Mouse (Mus musculus): ENCODE results near the gene Lsm14b. TPM values are rescaled to one million over a fixed set of nuclear protein-coding genes. Genes with fewer than 3 reads are reported as not detected.

Lsm14b gene
- total RNA-seq (2023) = 10 to 100 TPM; 17.8 to 17.9 TPM

DNA sequence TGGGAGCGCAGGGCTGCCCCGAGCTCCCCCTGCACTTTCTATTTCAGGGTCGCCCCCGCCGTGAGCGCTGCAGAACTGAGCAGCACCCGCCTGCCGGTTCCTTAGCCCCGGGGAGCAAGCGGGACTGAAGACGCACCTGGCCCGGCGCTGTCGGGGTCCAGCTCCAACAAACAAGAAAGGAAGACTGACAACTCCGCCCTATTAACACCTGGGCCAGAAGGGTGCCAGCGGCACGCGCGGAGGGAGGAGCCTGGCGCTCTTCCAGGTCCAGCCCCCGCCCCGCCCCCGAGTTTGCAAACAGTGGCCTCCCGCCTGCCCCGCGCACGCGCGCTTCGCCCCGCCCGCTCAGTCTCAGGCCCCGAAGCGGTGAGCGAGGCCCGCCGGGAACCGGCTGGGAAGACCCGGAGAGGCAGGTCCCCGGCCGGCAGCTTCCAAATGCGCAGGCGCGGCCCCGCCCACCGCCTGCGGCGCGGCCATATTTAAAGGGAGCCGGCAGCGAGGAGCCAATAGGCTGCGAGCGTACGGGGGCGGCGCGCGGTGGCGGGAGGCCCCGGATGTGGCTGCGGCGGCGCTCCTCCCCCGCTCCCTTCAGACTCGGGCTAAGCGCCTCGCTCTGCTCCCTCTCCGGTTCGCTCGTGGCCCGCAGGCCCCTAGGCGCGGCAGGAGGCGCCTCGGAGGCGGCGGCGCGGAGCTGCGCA lies at the start of gene Lsm14b:
Gene Lsm14b, plus strand, starts transcription at position 587 of the 698 bp plus-strand sequence.

DNA sequence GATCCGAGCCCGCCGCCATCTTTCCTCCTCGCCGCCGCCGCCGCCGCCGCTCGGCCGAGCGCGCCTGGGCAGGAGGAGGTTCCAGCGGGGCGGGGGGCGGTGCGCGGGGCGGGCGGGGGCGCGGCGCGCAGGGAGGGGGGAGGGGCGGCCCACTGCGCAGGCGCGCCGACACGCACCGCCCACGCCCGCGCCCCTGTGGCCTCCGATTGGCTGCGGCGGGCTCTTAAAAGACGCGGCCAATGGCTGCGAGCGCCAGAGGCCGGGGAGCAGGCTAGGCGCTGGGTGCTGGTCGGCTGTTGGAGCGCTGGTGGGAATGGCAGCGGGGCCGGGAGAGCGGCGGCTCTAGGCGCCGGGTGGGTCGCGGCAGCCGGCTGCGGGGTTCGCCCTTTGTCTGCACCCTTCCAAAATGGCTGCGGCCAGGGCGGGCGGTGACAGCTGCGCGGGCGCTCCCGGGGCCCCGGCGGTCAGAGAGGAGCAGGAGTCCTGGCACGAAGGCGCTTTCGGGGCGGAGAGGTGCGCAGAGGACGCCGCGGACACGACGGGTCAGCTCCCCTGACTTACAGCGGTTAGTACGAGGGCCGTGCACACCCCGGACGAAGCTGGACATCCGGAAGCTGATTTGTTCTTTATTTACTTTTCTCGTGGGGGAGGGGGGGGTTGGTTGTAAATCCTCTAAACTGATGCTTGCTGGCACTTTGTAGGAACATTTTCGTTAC lies 48.0 kb upstream of the Lsm14b start, which contains the start of gene Taf4:
Gene Taf4, minus strand, starts transcription at position 19 of the 716 bp plus-strand sequence.

DNA sequence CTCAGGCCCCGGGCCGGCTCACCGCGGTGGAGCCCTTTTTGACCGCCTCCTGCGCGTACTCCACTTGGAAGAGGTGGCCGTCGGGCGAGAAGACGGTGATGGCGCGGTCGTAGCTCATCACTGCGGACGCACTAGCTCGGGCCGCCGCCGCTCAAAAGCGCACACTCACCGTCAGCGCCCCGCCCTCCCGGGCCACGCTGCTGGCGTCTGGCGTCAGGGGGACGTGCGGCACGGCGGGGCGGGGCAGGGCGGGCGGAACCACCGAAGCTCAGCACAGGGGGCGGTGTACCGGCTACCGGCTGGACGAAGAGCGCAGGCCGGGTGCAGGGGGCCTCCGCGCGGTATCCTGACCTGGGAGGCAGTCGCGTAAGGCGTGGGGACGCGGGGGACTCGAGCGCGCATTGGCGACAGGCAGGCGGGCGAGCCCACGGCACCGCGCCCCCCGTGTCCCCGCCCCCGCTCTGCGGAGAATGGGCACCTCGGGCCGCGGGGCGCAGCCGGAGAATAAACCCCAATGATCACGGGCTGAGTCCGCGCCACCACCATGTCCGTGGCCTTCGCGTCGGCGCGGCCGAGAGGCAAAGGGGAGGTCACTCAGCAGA lies 17.6 kb downstream of the Lsm14b start, which contains the start of the genes Psma7 and Ss18l1:
Gene Psma7, minus strand, starts transcription at position 178 of the 602 bp plus-strand sequence.
Gene Ss18l1, plus strand, starts transcription at position 254 of the 602 bp plus-strand sequence.

DNA sequence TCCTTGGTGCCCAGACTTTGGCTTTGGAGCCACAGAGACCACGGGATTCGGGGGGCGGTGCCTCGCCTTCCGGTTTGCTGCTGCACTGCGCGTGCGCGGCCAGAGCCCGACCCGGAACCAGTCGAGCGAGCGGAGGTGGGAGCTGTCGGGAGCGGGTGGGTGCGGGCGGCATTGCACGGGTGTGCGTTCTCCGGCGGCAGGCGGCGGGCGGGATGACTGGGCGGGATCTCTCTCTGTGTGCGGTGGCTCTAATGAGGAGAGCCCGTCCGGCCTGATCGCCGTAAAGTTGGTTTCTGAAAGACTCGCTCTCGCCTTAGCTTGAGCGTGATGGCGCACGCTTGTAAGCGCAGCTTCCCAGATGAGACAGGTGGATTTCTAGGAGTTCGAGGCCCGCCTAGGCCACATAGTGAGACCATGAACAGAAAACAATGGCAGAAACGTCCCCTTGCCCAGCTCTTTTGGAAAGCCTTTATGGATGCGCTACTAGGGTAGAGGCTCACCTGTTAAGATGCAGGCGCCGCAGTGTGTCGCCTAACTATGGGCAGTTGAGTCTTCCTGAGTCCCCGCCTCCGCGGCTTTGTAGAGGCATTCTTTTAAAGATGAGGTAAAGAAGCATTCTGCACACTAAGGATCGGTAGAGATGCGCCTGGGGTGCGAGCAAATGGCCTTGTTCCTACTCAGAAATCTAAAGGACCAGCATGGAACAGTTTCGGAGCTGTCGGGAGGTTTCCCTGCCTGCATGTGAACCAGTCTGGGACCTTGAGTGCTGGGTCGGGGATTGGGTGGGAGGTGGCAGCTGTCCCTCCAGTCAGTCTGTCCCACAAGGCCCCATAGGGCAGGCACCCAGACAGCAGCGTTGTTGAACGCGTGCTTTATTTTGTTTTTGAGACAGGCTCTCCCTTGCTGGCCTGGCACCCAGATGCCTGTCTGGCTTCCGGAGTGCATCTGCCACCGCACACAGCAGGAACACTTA lies 46.0 kb downstream of the Lsm14b start, which contains the start of gene Mtg2:
Gene Mtg2, plus strand, starts transcription at position 108 of the 973 bp plus-strand sequence.

Other genes with a start within 250 kb of the Lsm14b start
- 10 to 100 TPM; 34.7 to 35.2 TPM for gene Taf4, start 48.3 kb upstream of the Lsm14b start, total RNA-seq (2023)
- 100 to 1,000 TPM; 143 to 165 TPM for gene Psma7, start 17.4 kb downstream of the Lsm14b start, total RNA-seq (2023)
- 1 to 10 TPM; 3.9 to 4.2 TPM for gene Ss18l1, start 17.5 kb downstream of the Lsm14b start, total RNA-seq (2023)
- gene Mtg2, start 45.6 kb downstream of the Lsm14b start, total RNA-seq (2023) = 1 to 10 TPM; 6.6 to 8.4 TPM
- not detected for gene Hrh3, start 79.5 kb downstream of the Lsm14b start, total RNA-seq (2023)
- 10 to 100 TPM; 72.1 to 78.5 TPM for gene Osbpl2, start 94.3 kb downstream of the Lsm14b start, total RNA-seq (2023)
- 10 to 100 TPM; 71.8 to 74.1 TPM for gene Adrm1, start 146.5 kb downstream of the Lsm14b start, total RNA-seq (2023)
- gene Lama5, start 200.9 kb downstream of the Lsm14b start, total RNA-seq (2023) = under 1 TPM; 0.71 TPM
- gene Rps21, start 232.4 kb downstream of the Lsm14b start, total RNA-seq (2023) = 100 to 1,000 TPM; 517 to 537 TPM
- 10 to 100 TPM; 25.6 to 27.2 TPM for gene Cables2, start 248.5 kb downstream of the Lsm14b start, total RNA-seq (2023)